Mouse (Mus musculus) adrenal gland, adult (tissue): Measurements from ENCODE around the gene Ppp1r13b.
A peak's percentile ranks its signal among the peaks of the same experiment; 100 is the strongest.

Experiments
- DNase-seq, 2 experiments: peaks; one replicate each; pipeline ENCODE4 v3.0.0; 2022 to 2023; ENCODE audit warnings: low spot score in 1 of 2; ENCODE audit not compliant: inconsistent age in 2 of 2

The Ppp1r13b gene

DNA sequence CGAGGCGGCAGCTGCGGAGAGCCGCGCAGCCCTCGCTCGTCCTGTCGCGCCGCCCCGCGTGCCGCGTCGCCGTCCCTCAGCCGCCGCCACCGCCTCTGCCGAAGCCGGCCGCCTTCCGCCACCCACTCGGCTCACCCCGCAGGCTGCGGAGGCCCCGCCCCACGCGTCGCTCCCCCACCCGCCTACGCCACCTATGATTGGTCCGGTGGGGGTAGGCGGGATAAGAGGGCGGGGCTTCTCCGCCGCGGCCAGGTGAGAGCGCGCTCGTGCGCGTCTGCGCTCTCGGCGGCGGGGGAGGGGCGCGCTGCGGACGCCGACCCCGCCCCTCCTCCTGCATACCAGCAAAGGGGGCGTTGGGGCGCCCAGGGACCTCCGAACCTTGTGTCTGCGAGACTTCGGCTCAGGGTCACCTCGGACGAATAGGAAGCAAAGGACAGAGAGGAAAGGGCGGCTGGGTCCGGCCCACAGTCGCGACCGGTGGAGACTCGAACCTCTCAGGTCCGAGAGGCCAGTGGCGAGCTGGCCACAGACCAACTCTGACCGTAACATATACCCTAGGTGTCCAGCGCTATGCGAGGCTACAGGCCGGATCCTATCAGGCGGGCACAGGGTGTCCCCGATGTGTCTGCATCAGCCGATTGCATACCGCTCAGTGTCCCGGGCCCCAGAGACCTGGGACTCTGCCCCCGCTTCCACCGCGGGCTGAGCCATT lies at the start of gene Ppp1r13b:
Ppp1r13b (minus strand) TSS at position 141 of the 712 bp plus-strand sequence.
- DNase-seq, result peak; percentile 95 to 97

DNA sequence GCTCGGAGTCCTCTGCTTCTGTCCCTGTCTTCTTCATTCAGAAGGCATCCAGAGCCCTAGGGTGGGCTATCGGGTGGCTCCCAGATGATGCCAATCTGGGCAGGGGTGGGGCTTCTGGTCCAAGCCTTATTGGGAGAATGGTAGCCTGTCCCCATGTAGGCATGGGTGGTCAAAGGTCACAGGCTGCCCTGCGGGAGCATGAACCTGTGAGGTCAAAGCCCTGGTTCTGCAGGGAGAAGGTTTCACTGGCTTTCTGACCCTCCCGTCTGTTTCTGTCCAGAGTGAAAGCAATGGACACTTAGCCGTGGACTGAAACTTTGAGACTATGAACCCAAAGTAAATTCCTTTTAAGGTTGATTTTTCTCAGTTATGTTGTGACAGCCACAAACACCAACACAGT lies 48.3 kb upstream of the Ppp1r13b start:
- DNase-seq, result no peak

DNA sequence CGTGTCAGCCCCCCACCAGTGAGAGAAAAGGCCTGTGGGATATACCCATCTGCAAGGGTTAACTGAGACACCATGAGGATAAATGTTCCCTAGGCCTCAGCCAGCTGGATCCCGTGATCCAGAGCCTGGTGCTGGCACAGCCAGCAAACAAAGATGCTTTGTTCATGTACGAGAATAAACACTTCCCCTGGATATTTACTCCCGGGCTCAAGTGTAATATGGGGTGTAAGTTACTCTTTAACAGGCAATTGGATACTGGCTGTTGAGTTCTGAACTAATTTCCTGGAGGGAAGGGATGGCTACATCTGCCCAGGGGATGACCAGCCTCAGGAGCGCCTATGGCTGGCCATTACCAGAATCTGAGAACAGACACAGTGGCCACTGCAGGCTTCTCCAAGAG lies 43.8 kb upstream of the Ppp1r13b start:
- no peak for DNase-seq

DNA sequence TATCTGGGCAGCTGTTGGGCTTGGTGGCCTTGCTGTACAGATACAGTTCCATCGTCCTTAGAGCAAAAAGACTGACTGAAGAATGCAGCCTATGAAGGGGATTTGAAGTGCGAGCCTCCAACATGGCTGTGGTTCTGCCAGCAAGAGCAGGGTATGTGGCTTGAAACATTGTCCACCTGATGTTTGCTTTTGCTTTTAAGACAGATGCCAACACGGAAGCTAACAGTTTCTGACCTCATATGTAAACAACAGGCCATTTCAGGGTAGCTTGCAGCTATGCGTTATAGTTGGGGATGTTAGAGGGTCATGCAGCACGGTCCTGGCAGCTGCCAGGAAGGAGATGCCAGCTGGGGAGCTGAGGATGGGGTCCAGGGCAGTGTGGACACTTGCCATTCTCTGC lies 42.6 kb upstream of the Ppp1r13b start:
- no peak for DNase-seq

DNA sequence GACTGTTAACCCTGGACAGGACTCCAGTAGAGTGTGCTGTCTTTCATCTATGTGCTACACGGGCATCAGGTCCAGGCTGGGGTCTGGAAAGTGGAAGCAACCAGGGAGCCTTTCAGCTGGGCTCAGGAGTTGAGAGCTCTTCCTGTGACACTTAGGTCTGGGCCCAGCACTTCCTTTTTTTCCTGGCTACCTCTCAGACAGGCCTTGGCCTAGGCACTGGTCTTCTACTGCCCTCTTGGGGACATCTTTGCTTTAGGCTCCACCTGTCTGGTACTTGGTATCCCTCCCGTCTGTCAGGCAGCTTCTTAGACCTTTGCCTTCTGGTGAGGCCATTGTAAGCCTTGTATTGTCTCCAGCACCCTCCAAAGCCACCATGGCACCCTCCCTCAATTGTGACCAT lies 38.8 kb upstream of the Ppp1r13b start:
- DNase-seq, result peak; percentile 68 to 88

DNA sequence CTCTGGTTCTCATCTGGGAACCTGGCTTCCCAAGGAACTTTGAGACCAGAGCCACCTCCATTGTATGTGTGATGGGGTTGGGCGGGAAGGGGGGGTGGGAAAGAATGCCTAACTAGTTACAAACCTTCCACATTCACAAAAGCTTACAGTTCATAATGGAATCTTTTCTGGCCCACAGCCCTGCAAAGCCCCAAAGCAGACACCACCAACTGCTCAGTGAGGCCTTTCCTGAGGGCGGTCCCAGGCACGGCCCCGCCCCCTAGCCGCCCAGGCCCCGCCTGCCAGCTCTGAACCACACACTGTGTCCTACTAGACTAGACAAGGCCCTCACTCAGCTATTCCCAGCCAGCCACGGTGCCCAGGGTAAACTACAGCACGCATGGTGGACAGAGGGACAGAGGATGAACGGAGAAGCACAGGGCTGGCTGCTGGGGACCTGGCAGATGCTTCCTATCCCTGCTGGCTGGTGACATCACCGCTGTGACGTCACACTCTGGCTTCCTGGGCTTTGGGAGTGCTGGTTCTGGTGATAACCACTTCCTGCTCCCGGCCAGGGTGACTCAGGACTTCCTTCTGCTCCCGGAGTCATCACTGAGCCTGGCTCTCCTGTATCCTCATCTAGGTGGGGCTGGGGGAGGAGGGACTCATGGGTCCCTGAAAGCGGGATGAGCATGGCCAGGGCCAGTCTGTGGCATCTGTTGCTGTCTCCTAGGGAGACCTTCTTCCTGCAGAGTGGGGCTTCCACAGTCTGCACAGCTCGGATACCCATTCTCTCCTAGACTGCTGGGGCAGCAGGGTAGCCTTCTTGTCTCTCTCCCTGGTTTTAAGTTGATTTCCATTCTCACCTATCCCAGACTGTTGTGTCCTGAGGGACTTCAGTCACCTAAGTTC lies 38.1 kb upstream of the Ppp1r13b start:
- peak in 1 of 2 experiments; percentile 50 for DNase-seq

DNA sequence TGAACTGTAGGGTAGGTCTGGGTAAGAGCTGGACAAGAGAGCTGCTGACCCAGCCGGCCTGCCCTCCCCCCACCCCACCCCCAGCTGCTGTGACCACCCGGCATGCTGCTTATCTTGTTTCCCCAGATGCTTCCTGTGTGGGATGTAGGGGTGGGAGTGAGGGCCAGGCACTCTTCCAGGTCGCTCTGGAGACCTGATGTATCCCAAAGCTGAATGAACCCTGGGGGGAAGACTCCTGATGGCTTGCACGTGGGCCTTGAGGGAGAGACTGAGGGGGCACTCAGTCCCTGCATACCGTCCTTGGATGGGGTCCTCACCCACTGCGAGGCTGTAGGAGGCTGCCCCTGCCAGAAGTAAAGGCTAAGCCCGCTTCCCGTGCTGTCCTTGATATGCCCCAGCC lies 37.2 kb upstream of the Ppp1r13b start:
- DNase-seq, result peak; percentile 44 to 74

DNA sequence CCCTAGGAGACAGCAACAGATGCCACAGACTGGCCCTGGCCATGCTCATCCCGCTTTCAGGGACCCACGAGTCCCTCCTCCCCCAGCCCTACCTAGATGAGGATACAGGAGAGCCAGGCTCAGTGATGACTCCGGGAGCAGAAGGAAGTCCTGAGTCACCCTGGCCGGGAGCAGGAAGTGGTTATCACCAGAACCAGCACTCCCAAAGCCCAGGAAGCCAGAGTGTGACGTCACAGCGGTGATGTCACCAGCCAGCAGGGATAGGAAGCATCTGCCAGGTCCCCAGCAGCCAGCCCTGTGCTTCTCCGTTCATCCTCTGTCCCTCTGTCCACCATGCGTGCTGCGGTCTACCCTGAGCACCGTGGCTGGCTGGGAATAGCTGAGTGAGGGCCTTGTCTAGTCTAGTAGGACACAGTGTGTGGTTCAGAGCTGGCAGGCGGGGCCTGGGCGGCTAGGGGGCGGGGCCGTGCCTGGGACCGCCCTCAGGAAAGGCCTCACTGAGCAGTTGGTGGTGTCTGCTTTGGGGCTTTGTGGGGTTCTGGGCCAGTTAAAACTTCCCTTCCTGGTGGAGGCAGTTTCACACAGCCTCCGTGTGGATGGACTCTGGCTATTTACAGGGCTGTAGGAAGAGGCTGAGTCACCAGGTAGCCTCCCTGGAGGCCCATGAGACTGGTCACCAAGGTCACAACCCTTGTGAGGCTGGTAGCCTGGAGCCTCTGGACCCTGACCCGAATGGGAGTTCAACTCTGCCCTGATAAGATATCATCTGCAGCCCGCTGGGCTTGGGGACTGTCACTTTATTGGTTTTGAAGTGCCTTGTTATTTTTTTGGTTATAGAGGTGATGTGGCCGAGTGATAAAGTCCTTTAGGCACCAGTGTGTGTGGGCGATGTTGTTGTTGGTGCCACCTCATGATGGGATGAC lies 36.4 kb upstream of the Ppp1r13b start:
- DNase-seq, result peak; percentile 44 to 80

DNA sequence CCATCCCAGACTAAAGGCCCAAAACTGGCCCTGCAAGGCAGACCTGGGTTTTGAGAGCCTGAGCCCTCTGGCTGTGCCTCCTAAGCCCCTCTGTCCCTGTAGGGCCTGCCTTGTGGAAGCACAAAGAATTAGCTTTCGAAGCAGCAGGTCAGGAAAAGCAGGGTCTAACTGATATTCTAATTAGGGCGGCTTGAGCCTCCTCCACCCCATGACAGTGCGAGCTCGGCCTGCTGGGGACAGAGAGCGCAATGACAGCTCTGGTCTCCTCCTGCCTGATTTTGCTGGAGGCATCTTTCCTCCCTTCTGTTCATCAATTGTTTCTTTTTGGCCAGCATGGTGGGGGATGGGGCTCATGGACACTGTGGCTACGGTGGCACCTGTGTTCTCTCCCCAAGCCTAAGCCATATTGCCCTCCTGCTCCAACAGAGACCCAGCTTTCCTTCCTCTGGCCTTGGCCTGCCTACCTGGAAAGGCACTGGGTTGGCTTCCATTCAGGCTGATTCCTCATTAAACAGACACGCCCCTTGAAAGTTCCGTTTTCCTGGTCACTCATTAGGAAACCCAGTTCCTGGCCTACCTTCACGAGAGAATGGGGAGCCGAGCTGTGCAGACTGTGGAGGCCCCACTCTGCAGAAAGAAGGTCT lies 35.6 kb upstream of the Ppp1r13b start:
- peak in 1 of 2 experiments; percentile 37 for DNase-seq

DNA sequence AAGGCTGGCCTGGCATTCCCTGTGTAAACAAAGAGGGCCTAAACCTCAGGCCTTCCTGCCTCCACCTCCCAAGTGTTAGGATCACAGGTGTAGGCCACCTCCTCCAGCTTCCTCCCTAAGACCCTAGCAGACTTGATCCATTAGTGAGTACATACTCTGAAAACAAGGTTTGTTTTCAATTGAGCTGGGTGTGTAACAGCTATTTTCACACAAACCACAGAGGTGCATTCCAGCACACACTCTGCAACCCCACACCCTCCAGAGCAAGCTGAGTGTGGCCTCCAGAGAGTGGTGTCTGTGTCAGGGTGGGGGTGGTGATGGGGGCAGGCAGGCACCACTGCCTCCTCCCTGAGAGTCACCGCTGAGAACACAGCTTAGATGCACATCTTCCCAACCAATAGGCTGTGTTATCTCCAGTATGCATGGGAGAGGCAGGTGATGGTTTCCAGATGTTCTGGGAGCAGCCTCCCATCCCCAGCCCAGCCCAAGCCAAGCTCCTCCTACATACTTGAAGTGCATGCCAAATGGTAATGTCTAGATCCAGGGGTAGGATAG lies 30.8 kb upstream of the Ppp1r13b start:
- DNase-seq, result no peak

DNA sequence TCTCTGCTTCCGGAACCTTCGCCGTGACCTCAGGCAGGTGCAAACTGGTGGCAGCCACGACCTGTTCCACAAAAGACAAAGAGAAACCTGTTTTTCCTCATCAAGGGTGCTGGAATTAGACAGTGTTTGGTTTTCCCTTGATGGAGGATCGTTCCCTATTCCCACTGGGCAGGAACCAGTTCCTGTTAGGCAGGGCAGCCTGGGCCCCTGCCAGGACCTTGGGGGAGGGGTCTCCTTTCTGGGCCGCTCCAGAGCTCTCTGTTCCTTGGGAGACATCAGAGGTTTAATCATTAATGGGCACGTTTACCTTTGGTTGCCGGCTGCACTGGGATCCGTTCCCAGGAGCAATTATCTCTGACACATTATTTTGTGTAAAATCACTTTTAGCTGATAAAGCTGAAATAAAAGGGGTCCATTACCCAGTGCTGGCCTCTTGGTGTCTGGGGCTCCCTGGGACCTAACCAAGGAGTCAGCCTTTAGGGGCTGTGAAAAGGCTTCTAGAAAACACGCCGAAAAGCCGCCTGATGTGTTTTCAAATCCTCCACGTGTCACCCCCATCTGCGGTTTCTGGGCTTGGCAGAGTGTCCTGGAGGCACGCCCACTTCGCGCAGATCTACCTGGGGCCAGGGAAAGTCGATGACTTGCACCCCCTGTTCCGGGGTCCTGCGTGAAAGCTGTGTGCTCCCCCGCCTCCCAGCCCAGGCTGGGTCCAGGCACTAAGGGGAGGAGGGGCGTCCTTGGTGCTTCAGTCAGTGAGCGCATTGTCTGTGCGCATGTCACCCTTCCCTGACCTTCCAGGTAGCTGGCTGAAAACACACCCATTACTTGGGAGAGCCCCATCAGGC lies 29.0 kb upstream of the Ppp1r13b start:
- peak in 1 of 2 experiments; percentile 48 for DNase-seq

DNA sequence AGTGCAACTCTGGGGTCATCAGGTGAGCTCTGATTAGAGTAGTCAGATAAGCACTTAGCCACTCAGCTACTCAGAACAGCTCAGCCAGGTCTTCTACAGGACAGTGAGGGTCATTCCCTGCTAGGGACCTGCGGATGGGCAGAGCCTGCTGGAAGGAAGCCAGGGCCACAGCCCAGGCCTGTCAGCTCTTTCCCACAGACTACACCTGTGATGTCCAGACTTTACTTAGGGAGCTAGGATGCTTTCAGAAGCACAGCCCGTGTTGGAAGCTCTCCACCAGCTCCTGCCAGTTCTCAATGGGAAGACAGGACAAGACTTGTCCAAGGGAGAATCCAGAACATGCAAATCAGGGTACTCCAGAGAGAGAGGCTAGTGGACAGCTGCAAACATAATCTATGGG lies 26.1 kb upstream of the Ppp1r13b start:
- DNase-seq, result no peak

DNA sequence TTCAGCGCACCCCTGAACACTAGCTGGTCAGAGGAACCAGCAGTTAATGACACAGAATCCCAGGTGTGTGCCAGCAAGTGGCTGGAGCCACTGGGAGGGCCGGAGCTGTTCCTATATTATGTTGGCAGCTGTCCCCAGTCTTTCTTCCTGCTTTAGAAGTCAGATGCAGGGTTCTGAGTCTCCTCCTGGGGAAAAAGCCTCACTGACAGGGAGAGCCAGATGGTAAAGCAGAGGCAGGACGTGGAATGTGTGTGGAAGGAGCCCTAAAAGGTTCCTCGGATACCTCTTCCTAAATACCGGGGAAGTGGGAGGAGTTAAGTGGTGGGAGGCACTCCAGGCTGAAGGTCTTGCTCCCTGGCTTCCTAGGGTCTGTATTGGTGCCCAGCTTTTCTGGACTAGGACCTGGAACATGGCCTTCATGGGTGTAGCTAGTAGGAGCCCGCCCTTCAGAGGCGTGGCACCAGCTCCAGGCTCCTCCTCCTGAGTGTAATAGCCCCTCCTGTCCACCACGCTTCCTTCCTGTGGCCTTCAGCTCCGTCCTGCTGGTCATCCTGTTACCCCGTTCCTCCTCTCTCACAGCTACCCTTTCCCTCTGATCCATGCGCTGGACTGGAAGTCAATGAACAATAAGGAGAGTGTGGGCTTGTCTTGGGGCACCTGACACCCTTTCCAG lies 25.3 kb upstream of the Ppp1r13b start:
- peak; percentile 53 to 80 for DNase-seq

DNA sequence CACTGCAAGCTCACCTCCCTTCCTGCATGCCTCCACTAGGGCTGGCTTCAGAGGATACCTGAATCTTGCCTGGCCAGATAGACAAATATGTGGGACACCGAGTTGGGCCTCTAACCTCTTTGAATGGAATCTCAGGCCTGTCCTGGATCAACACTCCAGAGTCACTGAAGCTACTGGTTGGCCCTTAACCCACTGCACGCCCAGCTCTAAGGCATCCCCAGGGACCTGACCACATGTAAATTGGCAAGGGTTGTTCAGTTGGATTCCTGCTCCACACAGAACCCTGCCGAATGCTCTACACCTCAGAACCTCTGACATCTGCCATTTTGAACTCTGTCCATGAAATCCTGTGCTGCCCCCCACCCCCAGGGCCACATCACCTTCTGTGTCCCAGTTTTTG lies 24.6 kb upstream of the Ppp1r13b start:
- DNase-seq, result no peak

DNA sequence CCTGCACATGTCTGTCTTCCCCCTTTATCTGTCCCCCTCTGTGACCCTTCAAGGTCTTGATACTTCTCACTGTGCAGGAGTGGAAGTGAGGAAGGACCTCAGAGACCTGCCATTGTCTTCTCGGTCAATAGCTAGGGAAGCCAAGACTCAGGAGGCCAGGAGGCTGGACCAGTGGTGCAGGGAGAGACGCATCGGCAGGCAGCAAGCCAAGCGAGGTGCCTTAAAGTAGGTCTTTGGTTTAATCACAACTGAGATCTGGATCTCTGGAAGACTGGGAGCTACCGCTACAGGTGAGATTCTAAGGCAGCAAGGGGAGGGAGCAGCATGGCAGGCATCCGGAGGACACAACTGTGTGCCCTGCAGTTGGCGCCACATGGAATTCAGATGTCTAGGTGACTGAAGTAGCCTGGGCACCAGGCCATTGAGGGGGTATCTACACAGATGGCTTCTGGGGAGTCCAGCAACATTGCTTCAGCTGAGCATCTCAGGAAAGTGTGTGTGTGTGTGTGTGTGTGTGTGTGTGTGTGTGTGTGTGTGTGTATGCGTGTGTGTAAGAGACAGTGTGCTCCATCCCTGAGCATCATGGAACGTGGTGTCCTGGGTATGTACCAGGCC lies 23.6 kb upstream of the Ppp1r13b start:
- DNase-seq, result no peak

DNA sequence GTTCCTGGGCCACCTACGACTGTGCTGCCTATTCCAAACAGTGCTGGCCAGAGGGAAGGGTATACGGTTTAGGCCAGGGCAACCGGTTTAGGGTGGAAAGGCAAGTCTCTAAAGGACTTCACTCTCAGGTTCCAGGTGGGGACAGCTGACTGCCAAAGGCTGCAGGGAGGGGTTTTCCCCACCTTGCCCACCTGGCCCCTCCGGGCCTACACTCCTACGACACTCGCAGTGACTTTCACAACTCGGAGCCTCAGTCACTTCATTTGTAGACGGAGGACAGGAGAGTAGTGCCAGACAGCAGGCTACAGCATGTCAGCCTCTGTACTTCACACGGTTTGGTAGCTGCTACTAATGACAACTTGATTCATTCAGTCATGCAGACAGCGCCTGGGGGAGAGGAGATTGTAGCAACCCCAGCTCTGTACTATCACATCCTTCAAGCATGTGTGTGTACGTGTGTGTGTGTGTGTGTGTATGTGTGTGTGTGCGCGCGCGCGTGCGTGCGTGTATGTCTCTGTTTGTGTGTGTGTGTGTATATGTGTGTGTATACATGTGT lies 20.6 kb upstream of the Ppp1r13b start:
- DNase-seq, result no peak

DNA sequence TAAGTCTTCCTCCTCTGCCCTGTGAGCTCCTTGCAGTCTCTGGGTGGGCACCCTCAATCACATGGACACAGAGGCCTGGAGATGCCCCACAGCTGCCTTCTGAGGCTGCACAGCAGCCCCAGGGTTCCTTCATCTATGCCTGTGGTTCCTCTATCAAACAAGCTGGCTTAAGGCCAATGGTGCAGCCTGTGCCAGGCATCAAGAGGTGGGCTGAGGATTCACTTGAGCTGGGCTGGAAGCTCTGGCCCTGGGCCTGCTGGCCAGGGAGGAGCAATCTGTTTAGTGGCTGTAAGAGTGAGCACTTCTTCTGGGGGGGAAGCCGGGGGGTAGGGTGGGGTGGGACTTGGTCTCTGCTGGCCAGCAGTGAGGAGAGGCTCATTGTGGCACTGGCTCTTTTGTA lies 19.4 kb upstream of the Ppp1r13b start:
- no peak for DNase-seq

DNA sequence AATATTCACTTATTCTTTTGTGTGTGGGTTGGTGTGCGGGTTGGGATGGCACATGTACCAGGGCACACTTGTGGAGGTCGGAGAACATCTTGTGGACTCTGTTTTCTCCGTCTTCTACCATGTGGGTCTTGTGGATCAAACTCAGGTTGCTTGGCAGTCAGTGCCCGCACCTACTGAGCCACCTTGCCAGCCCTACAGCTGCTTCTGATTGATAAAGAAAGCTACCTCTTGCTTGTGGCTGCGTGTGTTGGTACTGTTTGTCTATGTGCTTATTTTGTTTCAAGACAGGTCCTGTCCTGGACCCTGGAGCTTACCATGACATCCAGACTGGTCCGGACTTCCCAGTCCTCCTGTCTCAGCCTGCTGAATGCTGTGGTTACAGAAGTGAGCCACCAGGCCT lies 15.2 kb upstream of the Ppp1r13b start:
- DNase-seq, result no peak
